Mouse (Mus musculus): ENCODE measurements around the gene Auts2. TPM values are rescaled to one million over a fixed set of nuclear protein-coding genes. Genes with fewer than 3 reads are reported as not detected.

Gene Auts2
- total and polyA plus RNA-seq, 2 experiments from 2014 or later, result 6.8 to 12.1 TPM

GRCm38 (mm10) chr5:132544176-132544995 lies 1.2 kb upstream of the Auts2 start:
- 0 out of 2 replicates have a peak overlapping the region, but pooled peaks have one; percentile 77 for H3K9ac ChIP-seq (replicated peaks; ENCODE audit: low read depth, low read length)
- no peak for ATAC-seq (ENCODE audit: insufficient read depth, low read depth)

GRCm38 (mm10) chr5:132542381-132543020 lies 643 bp downstream of the Auts2 start:
- DNase-seq (ENCODE audit: low spot score), result no peak
- Histone ChIP-seq H3K4me3 (ENCODE audit: low read depth, low read length) (peak overlapping the region; percentile 71), H3K27ac (ENCODE audit: low read depth) (peak overlapping the region; percentile 62), H3K4me2 (ENCODE audit: low read depth, low read length) (peak overlapping the region; percentile 90), H3K27me3 (ENCODE audit: control insufficient read depth, insufficient read depth, low read length) (0 out of 2 replicates have a peak, but pooled peaks cover 4% of the 10 kb centered on the region), H3K36me3 (replicated peaks; ENCODE audit: control insufficient read depth, insufficient read depth, low read length) (no peaks in the 10 kb centered on the region), H3K4me1 (ENCODE audit: control insufficient read depth, insufficient read depth) (peaks cover 4% of the 10 kb centered on the region; the same call in 1 of the 2 replicates), H3K9ac (replicated peaks; ENCODE audit: low read depth, low read length) (peak overlapping the region; percentile 77), H3K9me3 (replicated peaks; ENCODE audit: control insufficient read depth, low read length) (no peaks in the 10 kb centered on the region)
- ATAC-seq (ENCODE audit: insufficient read depth, low read depth), result peak; percentile 1; the same call in 1 of the 2 replicates
- under 1% methylated on average over 28 of the region's 28 CpGs for WGBS
- TF ChIP-seq CTCF (IDR thresholded peaks at IDR 0.05; ENCODE audit: low read depth) (no peak), EP300 (IDR thresholded peaks at IDR 0.05; ENCODE audit: low read depth) (no peak)

More at GRCm38 (mm10) chr5:132544176-132544995, 1.2 kb upstream of the Auts2 start:
- no peaks in the 10 kb centered on the region for H3K36me3 ChIP-seq (replicated peaks; ENCODE audit: control insufficient read depth, insufficient read depth, low read length)
- H3K27ac ChIP-seq (ENCODE audit: low read depth), result no peak overlapping the region
- peak overlapping the region; percentile 90 for H3K4me2 ChIP-seq (ENCODE audit: low read depth, low read length)
- H3K4me3 ChIP-seq (ENCODE audit: low read depth, low read length), result peak overlapping the region; percentile 71
- H3K4me1 ChIP-seq (ENCODE audit: control insufficient read depth, insufficient read depth), result 0 out of 2 replicates have a peak, but pooled peaks cover 4% of the 10 kb centered on the region
- TF ChIP-seq CTCF (IDR thresholded peaks at IDR 0.05; ENCODE audit: low read depth), result no peak
- TF ChIP-seq EP300 (IDR thresholded peaks at IDR 0.05; ENCODE audit: low read depth), result no peak
- H3K9me3 ChIP-seq (replicated peaks; ENCODE audit: control insufficient read depth, low read length), result no peaks in the 10 kb centered on the region
- DNase-seq (ENCODE audit: low spot score), result no peak
- H3K27me3 ChIP-seq (ENCODE audit: control insufficient read depth, insufficient read depth, low read length), result 0 out of 2 replicates have a peak, but pooled peaks cover 4% of the 10 kb centered on the region
- WGBS, result 12% methylated on average over 26 of the region's 26 CpGs

- Histone ChIP-seq H3K27me3 (ENCODE audit: control insufficient read depth, insufficient read depth, low read length) (0 out of 2 replicates have a peak, but pooled peaks cover 4% of the 10 kb centered on the region), H3K4me3 (ENCODE audit: low read depth, low read length) (peak overlapping the region; percentile 71), H3K27ac (ENCODE audit: low read depth) (no peak overlapping the region), H3K9me3 (replicated peaks; ENCODE audit: control insufficient read depth, low read length) (no peaks in the 10 kb centered on the region), H3K4me2 (ENCODE audit: low read depth, low read length) (peak overlapping the region; percentile 90), H3K36me3 (replicated peaks; ENCODE audit: control insufficient read depth, insufficient read depth, low read length) (no peaks in the 10 kb centered on the region), H3K9ac (replicated peaks; ENCODE audit: low read depth, low read length) (peak overlapping the region; percentile 77), H3K4me1 (ENCODE audit: control insufficient read depth, insufficient read depth) (peaks cover 4% of the 10 kb centered on the region; the same call in 1 of the 2 replicates)
- ATAC-seq (ENCODE audit: insufficient read depth, low read depth), result no peak
- TF ChIP-seq CTCF (IDR thresholded peaks at IDR 0.05; ENCODE audit: low read depth), result no peak
- no peak for TF ChIP-seq EP300 (IDR thresholded peaks at IDR 0.05; ENCODE audit: low read depth)
- peak; percentile 16 for DNase-seq (ENCODE audit: low spot score)
- 0% methylated on average over 13 of the region's 21 CpGs for WGBS
These were observed 1.2 kb downstream of the Auts2 start for GRCm38 (mm10) chr5:132541951-132542350.

GRCm38 (mm10) chr5:132541371-132541931 lies 1.7 kb downstream of the Auts2 start:
- ATAC-seq (ENCODE audit: insufficient read depth, low read depth), result no peak
- H3K4me1 ChIP-seq (ENCODE audit: control insufficient read depth, insufficient read depth), result peaks cover 4% of the 10 kb centered on the region; the same call in 1 of the 2 replicates
- no peak for DNase-seq (ENCODE audit: low spot score)
- TF ChIP-seq CTCF (IDR thresholded peaks at IDR 0.05; ENCODE audit: low read depth), result no peak
- 0 out of 2 replicates have a peak, but pooled peaks cover 4% of the 10 kb centered on the region for H3K27me3 ChIP-seq (ENCODE audit: control insufficient read depth, insufficient read depth, low read length)
- no peaks in the 10 kb centered on the region for H3K9me3 ChIP-seq (replicated peaks; ENCODE audit: control insufficient read depth, low read length)
- H3K4me2 ChIP-seq (ENCODE audit: low read depth, low read length), result peak overlapping the region; percentile 90
- no peak overlapping the region for H3K27ac ChIP-seq (ENCODE audit: low read depth)
- peak overlapping the region; percentile 77 for H3K9ac ChIP-seq (replicated peaks; ENCODE audit: low read depth, low read length)
- under 1% methylated on average over 46 of the region's 46 CpGs for WGBS
- peak overlapping the region; percentile 71 for H3K4me3 ChIP-seq (ENCODE audit: low read depth, low read length)
- H3K36me3 ChIP-seq (replicated peaks; ENCODE audit: control insufficient read depth, insufficient read depth, low read length), result no peaks in the 10 kb centered on the region

GRCm38 (mm10) chr5:132540841-132541311 lies 2.3 kb downstream of the Auts2 start:
- no peak for ATAC-seq (ENCODE audit: insufficient read depth, low read depth)
- H3K4me1 ChIP-seq (ENCODE audit: control insufficient read depth, insufficient read depth), result peaks cover 4% of the 10 kb centered on the region; the same call in 1 of the 2 replicates
- no peak overlapping the region for H3K27ac ChIP-seq (ENCODE audit: low read depth)
- no peak for DNase-seq (ENCODE audit: low spot score)
- no peaks in the 10 kb centered on the region for H3K9me3 ChIP-seq (replicated peaks; ENCODE audit: control insufficient read depth, low read length)
- H3K36me3 ChIP-seq (replicated peaks; ENCODE audit: control insufficient read depth, insufficient read depth, low read length), result no peaks in the 10 kb centered on the region
- TF ChIP-seq EP300 (IDR thresholded peaks at IDR 0.05; ENCODE audit: low read depth), result no peak
- TF ChIP-seq CTCF (IDR thresholded peaks at IDR 0.05; ENCODE audit: low read depth), result no peak
- peak overlapping the region; percentile 77 for H3K9ac ChIP-seq (replicated peaks; ENCODE audit: low read depth, low read length)
- peak overlapping the region; percentile 71 for H3K4me3 ChIP-seq (ENCODE audit: low read depth, low read length)
- 0 out of 2 replicates have a peak, but pooled peaks cover 4% of the 10 kb centered on the region for H3K27me3 ChIP-seq (ENCODE audit: control insufficient read depth, insufficient read depth, low read length)
- WGBS, result 10% methylated on average over 6 of the region's 7 CpGs
- peak overlapping the region; percentile 90 for H3K4me2 ChIP-seq (ENCODE audit: low read depth, low read length)
